18 mouse cellular contexts compared by ENCODE assay signal in genomic region chr2:102427974-102428373, GRCm38 (mm10). TPM values are rescaled to one million over a fixed set of nuclear protein-coding genes. Genes with fewer than 3 reads are reported as not detected.
DNase-seq lines count a peak whose midpoint lies in the region; ATAC-seq and TF ChIP-seq lines count a peak whose summit lies in the region.
"Had no signal": no experiment of that assay in that cellular context is flagged by ENCODE, and none has a peak within 500 bp of the region (broad histone marks: within the 10 kb centered on the region; RNA-seq: fewer than 3 reads in every experiment).

No protein-coding gene starts in this region.

- H3K4me3 ChIP-seq in lung, postnatal 0 days (ENCODE audit: low read depth, low read length) = no peak overlapping the region

- H3K27me3 ChIP-seq in lung, postnatal 0 days (replicated peaks; ENCODE audit: insufficient read depth, low read length) = no peaks in the 10 kb centered on the region
- H3K27me3 ChIP-seq: CH12.LX had no signal

- H3K4me2 ChIP-seq in lung, postnatal 0 days (replicated peaks; ENCODE audit: low read depth, low read length) = no peak overlapping the region

- ATAC-seq in lung, postnatal 0 days = no peak
- ATAC-seq: activated CD4-positive, CD25-positive, alpha-beta regulatory T cell, adult 4 months; CD4-positive, CD25-positive, alpha-beta regulatory T cell, adult 4 months; Patski had no signal

- peak; percentile 92 for TF ChIP-seq EP300 in lung, postnatal 0 days (IDR thresholded peaks at IDR 0.05)

- H3K27ac ChIP-seq in lung, postnatal 0 days (ENCODE audit: low read length) = no peak overlapping the region

- no peak for DNase-seq in lung, postnatal 0 days (ENCODE audit: low spot score)
- DNase-seq in lung, adult 18-20 months = no peak
- DNase-seq: adrenal gland, adult 2 months; adrenal gland, adult 8-10 months; adrenal gland, postnatal 10 days; adrenal gland, postnatal 14 days; adrenal gland, postnatal 25 days; adrenal gland, postnatal 36 days; B cell, adult 2 months; cerebellum, adult 11 months; cerebellum, adult 11-12 months; cerebellum, adult 18-20 months; cerebellum, adult 2 months had no signal

- no peak overlapping the region for H3K9ac ChIP-seq in lung, postnatal 0 days (replicated peaks; ENCODE audit: low read depth)

- H3K36me3 ChIP-seq in lung, postnatal 0 days (ENCODE audit: insufficient read depth, low read length) = no peaks in the 10 kb centered on the region
- H3K36me3 ChIP-seq: G1E had no signal

- H3K9me3 ChIP-seq in lung, postnatal 0 days (ENCODE audit: low read length) = no peaks in the 10 kb centered on the region
- H3K9me3 ChIP-seq: G1E had no signal

- H3K4me1 ChIP-seq in lung, postnatal 0 days (ENCODE audit: insufficient read depth, low read depth, low read length) = no peaks in the 10 kb centered on the region

- no peak for TF ChIP-seq CTCF in lung, postnatal 0 days (IDR thresholded peaks at IDR 0.05)

RNA-seq across cellular contexts. Expression of gene Trim44, which starts 20.3 kb away (rescaled TPM):
- 12.7 and 17.3 TPM in 2 replicates for polyA plus RNA-seq in lung, postnatal 0 days (2015; fragmentation: Nextera tagmentation; extraction: Ambion mirVana)

RNA-seq across cellular contexts. Expression of gene Fjx1, which starts 24.3 kb away (rescaled TPM):
- 7.3 and 7.8 TPM in 2 replicates for polyA plus RNA-seq in lung, postnatal 0 days (2015; fragmentation: Nextera tagmentation; extraction: Ambion mirVana)
- polyA plus RNA-seq: activated CD4-positive, CD25-positive, alpha-beta regulatory T cell, adult 4 months; CD4-positive, CD25-positive, alpha-beta regulatory T cell, adult 4 months; G1E had no signal
